Mouse (Mus musculus): Measurements from ENCODE around the gene Siah1b. TPM values are rescaled to one million over a fixed set of nuclear protein-coding genes. Genes with fewer than 3 reads are reported as not detected.

Siah1b gene
- polyA plus RNA-seq, 1 experiment from 2014 or later, result 30.3 TPM

Other genes with a start within 250 kb of the Siah1b start
- 22.3 and 23.2 TPM in 2 replicates for gene Ap1s2, start 167.5 kb downstream of the Siah1b start, polyA plus RNA-seq (2015; fragmentation: Nextera tagmentation; extraction: Ambion mirVana)
- gene Zrsr2, start 117.8 kb downstream of the Siah1b start, polyA plus RNA-seq (2015; fragmentation: Nextera tagmentation; extraction: Ambion mirVana), result 52.1 and 52.6 TPM in 2 replicates
- gene Car5b, start 48.5 kb downstream of the Siah1b start, polyA plus RNA-seq (2015; fragmentation: Nextera tagmentation; extraction: Ambion mirVana), result 0.62 and 0.64 TPM in 2 replicates
- gene Cltrn, start 12.3 kb upstream of the Siah1b start, polyA plus RNA-seq (2015; fragmentation: Nextera tagmentation; extraction: Ambion mirVana), result 0.62 and 0.65 TPM in 2 replicates
- 1.4 and 1.9 TPM in 2 replicates for gene Ace2, start 62.8 kb upstream of the Siah1b start, polyA plus RNA-seq (2015; fragmentation: Nextera tagmentation; extraction: Ambion mirVana)
- gene Bmx, start 181.7 kb upstream of the Siah1b start, polyA plus RNA-seq (2015; fragmentation: Nextera tagmentation; extraction: Ambion mirVana), result 1.2 and 1.4 TPM in 2 replicates
- 14.1 and 16.7 TPM in 2 replicates for gene Pir, start 192.9 kb upstream of the Siah1b start, polyA plus RNA-seq (2015; fragmentation: Nextera tagmentation; extraction: Ambion mirVana)

All from lung, embryonic 15.5 days (tissue).